Mouse (Mus musculus) layer of hippocampus, postnatal 25 days (tissue): ENCODE results near the gene Tcam1. TPM values are rescaled to one million over a fixed set of nuclear protein-coding genes. Genes with fewer than 3 reads are reported as not detected.
"Not testable (repeated sequence)": the region's sequence is repeated elsewhere in the genome, so short reads cannot be mapped to it uniquely, and the experiment has no call there.

Experiments used
- DNase-seq, 2 experiments: peaks; one replicate each; pipeline ENCODE4 v3.0.0; 2022; ENCODE audit warnings: mixed read lengths in 2 of 2, low spot score in 1 of 2; ENCODE audit errors: extremely low spot score in 1 of 2
- total RNA-seq, 2 experiments: library from RNA; stranded (reverse); gene quantifications; 2 replicates each; pipeline ENCODE4 v1.2.3; 2021

The Tcam1 gene
- under 1 TPM; 0.19 to 0.22 TPM for total RNA-seq

- DNase-seq: peak; percentile 90 to 98
Observed at GRCm38 (mm10) chr11:106276454-106276853, at the start of gene Tcam1. Gene Tcam1, plus strand, starts transcription at chr11:106276672.

GRCm38 (mm10) chr11:106233978-106234377 is 42.5 kb upstream of the Tcam1 start:
- not testable (repeated sequence) for DNase-seq

GRCm38 (mm10) chr11:106246834-106247233 is 29.6 kb upstream of the Tcam1 start:
- no peak for DNase-seq

GRCm38 (mm10) chr11:106249326-106249725 is 27.1 kb upstream of the Tcam1 start:
- DNase-seq: no peak

- DNase-seq: no peak
Observed at GRCm38 (mm10) chr11:106254767-106255166, 21.7 kb upstream of the Tcam1 start.

- DNase-seq: no peak
Observed at GRCm38 (mm10) chr11:106255174-106255573, 21.3 kb upstream of the Tcam1 start.

GRCm38 (mm10) chr11:106255685-106256451 is 20.6 kb upstream of the Tcam1 start, which contains the start of the genes Ftsj3 and Psmc5:
Gene Ftsj3, minus strand, starts transcription at chr11:106256079.
Gene Psmc5, plus strand, starts transcription at chr11:106256154.
- DNase-seq: peak; percentile 97

GRCm38 (mm10) chr11:106256775-106257174 is 19.7 kb upstream of the Tcam1 start:
- no peak for DNase-seq

GRCm38 (mm10) chr11:106260826-106261450 is 15.5 kb upstream of the Tcam1 start:
- DNase-seq: no peak

- no peak for DNase-seq
Observed at GRCm38 (mm10) chr11:106263963-106264362, 12.5 kb upstream of the Tcam1 start.

GRCm38 (mm10) chr11:106264988-106265387 is 11.5 kb upstream of the Tcam1 start:
- no peak for DNase-seq

- DNase-seq: no peak
Observed at GRCm38 (mm10) chr11:106265570-106265969, 10.9 kb upstream of the Tcam1 start.

GRCm38 (mm10) chr11:106266431-106266830 is 10.0 kb upstream of the Tcam1 start:
- no peak for DNase-seq

GRCm38 (mm10) chr11:106267311-106267852 is 9.1 kb upstream of the Tcam1 start:
- no peak for DNase-seq

- no peak for DNase-seq
Observed at GRCm38 (mm10) chr11:106267871-106268270, 8.6 kb upstream of the Tcam1 start.

GRCm38 (mm10) chr11:106268326-106269059 is 8.0 kb upstream of the Tcam1 start:
- DNase-seq: peak in 1 of 2 experiments; percentile 51

- DNase-seq: no peak
Observed at GRCm38 (mm10) chr11:106269060-106269431, 7.4 kb upstream of the Tcam1 start.

GRCm38 (mm10) chr11:106271131-106271793 is 5.2 kb upstream of the Tcam1 start:
- DNase-seq: no peak

GRCm38 (mm10) chr11:106271794-106272643 is 4.5 kb upstream of the Tcam1 start:
- no peak for DNase-seq
